Mouse (Mus musculus): ENCODE measurements at regions not wholly inside any gene's neighbourhood (a gene's known extent, or its start where the extent isn't known, plus 50 kb on each side); places are given as distances from the start of the nearest gene placed in this dataset.
A peak's percentile ranks its signal among the peaks of the same experiment; 100 is the strongest.

- no peak for DNase-seq
Measured at GRCm38 (mm10) chr4:54460596-54460995, 484.3 kb upstream of the Zfp462 start.

GRCm38 (mm10) chr4:54469176-54469575, 475.7 kb upstream of the Zfp462 start:
- no peak for DNase-seq

GRCm38 (mm10) chr4:54470022-54471008, 474.5 kb upstream of the Zfp462 start:
- peak; percentile 85 for DNase-seq

GRCm38 (mm10) chr4:54471009-54471408, 473.8 kb upstream of the Zfp462 start:
- DNase-seq: peak; percentile 35

GRCm38 (mm10) chr4:54481766-54482165, 463.1 kb upstream of the Zfp462 start:
- no peak for DNase-seq

- DNase-seq: peak; percentile 4
Measured at GRCm38 (mm10) chr4:54493074-54493473, 451.8 kb upstream of the Zfp462 start.

GRCm38 (mm10) chr4:54497312-54497994, 447.4 kb upstream of the Zfp462 start:
- no peak for DNase-seq

- no peak for DNase-seq
Measured at GRCm38 (mm10) chr4:54515934-54516333, 428.9 kb upstream of the Zfp462 start.

- no peak for DNase-seq
Measured at GRCm38 (mm10) chr4:54523283-54523682, 421.6 kb upstream of the Zfp462 start.

GRCm38 (mm10) chr4:54526003-54526586, 418.8 kb upstream of the Zfp462 start:
- DNase-seq: no peak

GRCm38 (mm10) chr4:54527660-54528059, 417.2 kb upstream of the Zfp462 start:
- peak; percentile 71 for DNase-seq

GRCm38 (mm10) chr4:54531739-54532138, 413.1 kb upstream of the Zfp462 start:
- DNase-seq: no peak

- DNase-seq: no peak
Measured at GRCm38 (mm10) chr4:54533846-54534245, 411.0 kb upstream of the Zfp462 start.

- no peak for DNase-seq
Measured at GRCm38 (mm10) chr4:54552864-54553618, 391.8 kb upstream of the Zfp462 start.

GRCm38 (mm10) chr4:54563075-54563474, 381.8 kb upstream of the Zfp462 start:
- no peak for DNase-seq

GRCm38 (mm10) chr4:54573185-54573584, 371.7 kb upstream of the Zfp462 start:
- no peak for DNase-seq

GRCm38 (mm10) chr4:54587197-54587596, 357.7 kb upstream of the Zfp462 start:
- peak; percentile 23 for DNase-seq

GRCm38 (mm10) chr4:54588704-54589103, 356.1 kb upstream of the Zfp462 start:
- DNase-seq: no peak

- no peak for DNase-seq
Measured at GRCm38 (mm10) chr4:54601671-54602512, 343.0 kb upstream of the Zfp462 start.

- DNase-seq: no peak
Measured at GRCm38 (mm10) chr4:54602513-54603205, 342.2 kb upstream of the Zfp462 start.

- no peak for DNase-seq
Measured at GRCm38 (mm10) chr4:54610101-54610500, 334.7 kb upstream of the Zfp462 start.
